In the genomic region with DNA sequence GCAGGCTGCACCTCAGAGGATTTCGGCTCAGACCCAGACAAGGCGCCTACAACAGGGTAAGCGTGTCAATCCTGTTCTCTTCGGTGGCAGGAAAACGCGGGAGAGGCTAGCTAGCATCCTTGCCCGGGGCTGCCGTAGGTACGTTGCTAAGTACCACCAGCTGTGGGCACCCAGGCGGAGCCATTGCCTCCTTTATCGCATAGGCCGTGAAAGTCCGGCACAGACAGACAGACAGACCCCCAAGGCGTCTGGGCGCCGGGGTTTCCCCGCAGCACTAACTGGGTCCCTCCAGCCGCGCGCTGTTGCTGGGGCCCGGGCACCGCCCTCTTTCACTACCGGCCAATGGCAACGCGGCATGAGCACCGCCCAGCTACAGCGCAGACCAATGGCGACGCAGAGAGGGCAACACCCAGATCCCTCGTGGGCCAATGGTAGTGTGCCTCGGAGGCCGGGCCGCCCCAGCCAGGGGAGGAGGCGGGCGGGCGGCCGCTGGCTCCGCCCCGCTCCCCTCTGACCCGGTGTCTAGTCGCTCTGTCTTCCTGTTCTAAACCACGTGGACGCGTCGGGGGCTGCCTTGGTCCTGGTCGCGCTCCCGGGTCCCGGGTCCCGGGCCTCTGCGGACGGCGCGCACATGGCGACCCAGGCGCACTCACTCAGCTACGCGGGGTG, we compare ENCODE assay signal across 8 mouse cellular contexts. TPM values are rescaled to one million over a fixed set of nuclear protein-coding genes. Genes with fewer than 3 reads are reported as not detected.
DNase-seq lines count a peak whose midpoint lies in the region; ATAC-seq and TF ChIP-seq lines count a peak whose summit lies in the region.

A gene (plus strand): TSS at position 502 of the 669 bp plus-strand sequence.

- peak within 1 kb of the TSS; percentile 96 for H3K4me2 ChIP-seq in CH12.LX (ENCODE audit: insufficient read depth, low read depth, poor library complexity, severe bottlenecking)
- peak within 1 kb of the TSS; percentile 81 for H3K4me2 ChIP-seq in forebrain, embryonic 12.5 days
- H3K4me2 ChIP-seq in heart, postnatal 0 days (ENCODE audit: low read depth, low read length), result peak within 1 kb of the TSS; percentile 96
- peak within 1 kb of the TSS; percentile 100 for H3K4me2 ChIP-seq in liver, embryonic 16.5 days (ENCODE audit: low read depth, low read length)
- peak within 1 kb of the TSS; percentile 81 for H3K4me2 ChIP-seq in neural tube, embryonic 13.5 days

- no peak for TF ChIP-seq RAD21 in CH12.LX (IDR thresholded peaks at IDR 0.05; ENCODE audit: low read depth, low read length)

- peaks cover 44% of the 10 kb centered on the region for H3K79me2 ChIP-seq in CH12.LX (replicated peaks; ENCODE audit: control insufficient read depth, extremely low read depth, insufficient read depth, poor library complexity, severe bottlenecking)

- H3K27me3 ChIP-seq in CH12.LX (replicated peaks), result peaks cover 3% of the 10 kb centered on the region
- H3K27me3 ChIP-seq in forebrain, embryonic 12.5 days, result 0 out of 2 replicates have a peak, but pooled peaks cover 9% of the 10 kb centered on the region
- no peaks in the 10 kb centered on the region for H3K27me3 ChIP-seq in heart, postnatal 0 days (ENCODE audit: control insufficient read depth, insufficient read depth, low read length)
- H3K27me3 ChIP-seq in liver, embryonic 16.5 days (ENCODE audit: control insufficient read depth, insufficient read depth, low read depth, low read length), result no peaks in the 10 kb centered on the region
- 0 out of 2 replicates have a peak, but pooled peaks cover 5% of the 10 kb centered on the region for H3K27me3 ChIP-seq in neural tube, embryonic 13.5 days
- no peaks in the 10 kb centered on the region for H3K27me3 ChIP-seq in testis, adult 2 months (ENCODE audit: control insufficient read depth, insufficient read depth, low read length)

- ATAC-seq in forebrain, embryonic 12.5 days (ENCODE audit: low FRiP score), result peak; percentile 100
- ATAC-seq in heart, postnatal 0 days (ENCODE audit: insufficient read depth, low read depth), result peak; percentile 100
- ATAC-seq in liver, embryonic 16.5 days (ENCODE audit: low read depth), result peak; percentile 100
- peak; percentile 100 for ATAC-seq in neural tube, embryonic 13.5 days (ENCODE audit: low read depth)

- DNase-seq in CH12.LX (ENCODE audit: extremely low read depth), result peak; percentile 96
- DNase-seq in c-Kit-positive CD71-positive TER-119-negative erythroid progenitor cells, embryonic 14.5 days (ENCODE audit: low read depth), result peak; percentile 92
- DNase-seq in heart, postnatal 0 days (ENCODE audit: low spot score), result peak; percentile 98
- DNase-seq in kidney, postnatal 4 days, result peak; percentile 94 to 97

- peak within 1 kb of the TSS; percentile 65 for H3K9ac ChIP-seq in CH12.LX (ENCODE audit: insufficient read depth, low read depth)
- peak within 1 kb of the TSS; percentile 71 for H3K9ac ChIP-seq in forebrain, embryonic 12.5 days
- H3K9ac ChIP-seq in heart, postnatal 0 days (replicated peaks; ENCODE audit: low read depth, low read length), result peak within 1 kb of the TSS; percentile 75
- H3K9ac ChIP-seq in liver, embryonic 16.5 days (ENCODE audit: low read depth, low read length), result peak within 1 kb of the TSS; percentile 78
- H3K9ac ChIP-seq in neural tube, embryonic 13.5 days, result peak within 1 kb of the TSS; percentile 77

- H3K4me1 ChIP-seq in CH12.LX (ENCODE audit: control insufficient read depth in 1 of 2, insufficient read depth in 2 of 2), result peaks cover 0 to 23% of the 10 kb centered on the region in 2 experiments; a peak in 3 of 4 replicates
- peaks cover 13% of the 10 kb centered on the region for H3K4me1 ChIP-seq in forebrain, embryonic 12.5 days
- peaks cover 11% of the 10 kb centered on the region; the same call in 1 of the 2 replicates for H3K4me1 ChIP-seq in heart, postnatal 0 days (ENCODE audit: control insufficient read depth, insufficient read depth)
- H3K4me1 ChIP-seq in liver, embryonic 16.5 days (ENCODE audit: control insufficient read depth, low read depth, low read length), result peaks cover 16% of the 10 kb centered on the region
- H3K4me1 ChIP-seq in neural tube, embryonic 13.5 days (replicated peaks), result peaks cover 15% of the 10 kb centered on the region
- H3K4me1 ChIP-seq in testis, adult 2 months (ENCODE audit: control insufficient read depth, insufficient read depth, low read length), result peaks cover 2% of the 10 kb centered on the region; the same call in 1 of the 2 replicates

- H3K4me3 ChIP-seq in CH12.LX (replicated peaks in 1 of 3; ENCODE audit: low read depth in 2 of 3, low read length in 2 of 3, poor library complexity in 1 of 3), result peak within 1 kb of the TSS; percentile 93 to 99 (median 98)
- H3K4me3 ChIP-seq in forebrain, embryonic 12.5 days (replicated peaks), result peak within 1 kb of the TSS; percentile 80
- H3K4me3 ChIP-seq in heart, postnatal 0 days (ENCODE audit: low read depth, low read length), result peak within 1 kb of the TSS; percentile 90
- peak within 1 kb of the TSS; percentile 92 for H3K4me3 ChIP-seq in liver, embryonic 16.5 days (ENCODE audit: low read depth, low read length)
- H3K4me3 ChIP-seq in neural tube, embryonic 13.5 days, result peak within 1 kb of the TSS; percentile 91
- peak within 1 kb of the TSS; percentile 94 for H3K4me3 ChIP-seq in testis, adult 2 months (ENCODE audit: control insufficient read depth, low read depth, low read length)

- TF ChIP-seq POLR2A in CH12.LX (IDR thresholded peaks at IDR 0.05; ENCODE audit: low read depth, low read length), result peak; percentile 96
- peak; percentile 68; the same call in 1 of the 2 replicates for TF ChIP-seq POLR2A in testis, adult 2 months (IDR thresholded peaks at IDR 0.05; ENCODE audit: control insufficient read depth, low read depth, low read length)

- WGBS in forebrain, embryonic 12.5 days, result under 1% methylated on average over 58 of the region's 58 CpGs
- under 1% methylated on average over 58 of the region's 58 CpGs for WGBS in heart, postnatal 0 days
- under 1% methylated on average over 57 of the region's 58 CpGs for WGBS in liver, embryonic 16.5 days (ENCODE audit: insufficient replicate concordance)
- 0% methylated on average over 58 of the region's 58 CpGs for WGBS in neural tube, embryonic 13.5 days

- no peaks in the 10 kb centered on the region for H3K9me3 ChIP-seq in CH12.LX (replicated peaks; ENCODE audit: low read length)
- no peaks in the 10 kb centered on the region for H3K9me3 ChIP-seq in forebrain, embryonic 12.5 days
- H3K9me3 ChIP-seq in heart, postnatal 0 days (replicated peaks; ENCODE audit: control insufficient read depth, low read length), result no peaks in the 10 kb centered on the region
- no peaks in the 10 kb centered on the region for H3K9me3 ChIP-seq in liver, embryonic 16.5 days (replicated peaks; ENCODE audit: control insufficient read depth, low read length)
- H3K9me3 ChIP-seq in neural tube, embryonic 13.5 days, result no peaks in the 10 kb centered on the region

- TF ChIP-seq EP300 in CH12.LX (IDR thresholded peaks at IDR 0.05; ENCODE audit: low read length), result no peak
- TF ChIP-seq EP300 in heart, postnatal 0 days (IDR thresholded peaks at IDR 0.05; ENCODE audit: low read depth), result no peak

- no peak for TF ChIP-seq CTCF in CH12.LX (conservative IDR thresholded peaks at IDR 0.05 in 1 of 2, IDR thresholded peaks at IDR 0.05 in 1 of 2; ENCODE audit: low read depth in 2 of 2, low read length in 2 of 2)
- TF ChIP-seq CTCF in heart, postnatal 0 days (IDR thresholded peaks at IDR 0.05; ENCODE audit: low read depth), result no peak
- TF ChIP-seq CTCF in testis, adult 2 months (IDR thresholded peaks at IDR 0.05; ENCODE audit: control insufficient read depth, insufficient read depth, insufficient replicate concordance, low read depth, low read length), result no peak

- in situ Hi-C loops in CH12.LX (cut with MboI; ENCODE audit: low pct_ligation_motif_present, low pct_unique_long_range_greater_than_20kb, low sequenced_read_pairs), result no loop called here

- no peak within 1 kb of the TSS for H3K27ac ChIP-seq in CH12.LX (ENCODE audit: insufficient read depth, low read depth)
- H3K27ac ChIP-seq in forebrain, embryonic 12.5 days, result peak within 1 kb of the TSS; percentile 50
- H3K27ac ChIP-seq in heart, postnatal 0 days (ENCODE audit: low read depth), result peak within 1 kb of the TSS; percentile 53
- H3K27ac ChIP-seq in liver, embryonic 16.5 days (ENCODE audit: low read length), result peak within 1 kb of the TSS; percentile 72
- H3K27ac ChIP-seq in neural tube, embryonic 13.5 days (replicated peaks), result peak within 1 kb of the TSS; percentile 81
- H3K27ac ChIP-seq in testis, adult 2 months (ENCODE audit: control insufficient read depth, insufficient read depth, low read depth, low read length), result no peak within 1 kb of the TSS; the same call in 1 of the 2 replicates

- dilution Hi-C loops in CH12.LX (cut with MboI; ENCODE audit: extremely low pct_ligation_motif_present, extremely low pct_unique_long_range_greater_than_20kb, low sequenced_read_pairs), result no loop called here

- H3K36me3 ChIP-seq in CH12.LX (replicated peaks in 1 of 2; ENCODE audit: control insufficient read depth in 1 of 2, insufficient read depth in 1 of 2, low read length in 1 of 2), result peaks cover 0 to 20% of the 10 kb centered on the region in 2 experiments
- H3K36me3 ChIP-seq in forebrain, embryonic 12.5 days (replicated peaks), result no peaks in the 10 kb centered on the region
- H3K36me3 ChIP-seq in heart, postnatal 0 days (replicated peaks; ENCODE audit: control insufficient read depth, insufficient read depth, low read length), result no peaks in the 10 kb centered on the region
- H3K36me3 ChIP-seq in liver, embryonic 16.5 days (ENCODE audit: control insufficient read depth, insufficient read depth), result no peaks in the 10 kb centered on the region
- H3K36me3 ChIP-seq in neural tube, embryonic 13.5 days, result no peaks in the 10 kb centered on the region
- H3K36me3 ChIP-seq in testis, adult 2 months (ENCODE audit: control insufficient read depth, insufficient read depth, low read length), result no peaks in the 10 kb centered on the region

TF ChIP-seq in CH12.LX, 34 proteins besides CTCF, POLR2A, EP300 and RAD21 (continues in another document):
- TF ChIP-seq RCOR1 (conservative IDR thresholded peaks at IDR 0.05; ENCODE audit: low read depth, low read length) (no peak), KAT2A (IDR thresholded peaks at IDR 0.05; ENCODE audit: insufficient replicate concordance, low read length) (no peak), ELF1 (IDR thresholded peaks at IDR 0.05; ENCODE audit: low read depth, low read length) (peak; percentile 72), E2F4 (IDR thresholded peaks at IDR 0.05; ENCODE audit: insufficient replicate concordance, low read depth, low read length) (no peak)

RNA-seq across cellular contexts. Expression of the gene that starts here (rescaled TPM):
- 63.4 and 80.2 TPM in 2 replicates for total RNA-seq in CH12.LX (2012; rRNA removed)
- 103 and 109 TPM in 2 replicates for total RNA-seq in CH12.LX (2014; rRNA removed)
- 104 and 126 TPM in 2 replicates for polyA plus RNA-seq in CH12.LX (2012; ENCODE audit: insufficient read length, low read depth)
- 42.1 and 43.8 TPM in 2 replicates for polyA plus RNA-seq in forebrain, embryonic 12.5 days (2016; fragmentation: Nextera tagmentation; extraction: Ambion mirVana)
- total RNA-seq in heart, postnatal 0 days (2014; rRNA removed; ENCODE audit: low replicate concordance), result 2.3 and 9.0 TPM in 2 replicates
- polyA plus RNA-seq in heart, postnatal 0 days (2015; fragmentation: Nextera tagmentation; extraction: Ambion mirVana), result 9.6 and 9.9 TPM in 2 replicates
- 69.9 and 73.3 TPM in 2 replicates for polyA plus RNA-seq in liver, embryonic 16.5 days (2015; fragmentation: Nextera tagmentation; extraction: Ambion mirVana)
- polyA plus RNA-seq in neural tube, embryonic 13.5 days (2015; fragmentation: Nextera tagmentation; extraction: Ambion mirVana), result 32.8 and 34.6 TPM in 2 replicates
- 4.7 and 5.8 TPM in 2 replicates for polyA plus RNA-seq in testis, adult 2 months (2012; rRNA removed)

Comparison
In these comparisons a context has a peak if more than half of its experiments do, and no peak if none do; other contexts are left out.
1. H3K27ac ChIP-seq: peak in forebrain, embryonic 12.5 days (single experiment), heart, postnatal 0 days (single experiment), liver, embryonic 16.5 days (single experiment) and neural tube, embryonic 13.5 days (single experiment); none in CH12.LX (single experiment) and testis, adult 2 months (single experiment).
2. Peak in every context shown above with its lines, with median percentiles within 50 percentile points of each other: DNase-seq, H3K4me2 ChIP-seq, H3K4me3 ChIP-seq, H3K9ac ChIP-seq and ATAC-seq.